Mouse (Mus musculus) liver, embryonic 14 days (tissue): ENCODE results near the gene Hoxc6. TPM values are rescaled to one million over a fixed set of nuclear protein-coding genes. Genes with fewer than 3 reads are reported as not detected.

Experiments used
- polyA plus RNA-seq: library from polyadenylated mRNA; depleted of rRNA; stranded (reverse); fragments of >200 nt; gene quantifications from 2 replicates; pipeline ENCODE4 v1.2.3, GENCODE M21; 2012; rRNA removed

Hoxc6 gene
- 0.09 and 0.34 TPM in 2 replicates for polyA plus RNA-seq

GRCm38 (mm10) chr15:102997939-102998355 is at the start of gene Hoxc6:
Hoxc6 (plus strand) TSS chr15:102998257.

GRCm38 (mm10) chr15:102954192-102955006 is 43.7 kb upstream of the Hoxc6 start, which contains the start of gene Hoxc11:
Hoxc11 (plus strand) TSS chr15:102954427.

GRCm38 (mm10) chr15:102966776-102967311 is 31.2 kb upstream of the Hoxc6 start, which contains the start of gene Hoxc10:
Hoxc10 (plus strand) TSS chr15:102966796.

GRCm38 (mm10) chr15:102967312-102967510 is 30.8 kb upstream of the Hoxc6 start, which contains the start of gene Hoxc5:
Hoxc5 (plus strand) TSS chr15:102967443.

GRCm38 (mm10) chr15:102976171-102976570 is 21.9 kb upstream of the Hoxc6 start, which contains the start of gene Hoxc9:
Hoxc9 (plus strand) TSS chr15:102976439.

GRCm38 (mm10) chr15:102990461-102991397 is 7.3 kb upstream of the Hoxc6 start, which contains the start of gene Hoxc8:
Hoxc8 (plus strand) TSS chr15:102990607.

GRCm38 (mm10) chr15:103018636-103019035 is 20.6 kb downstream of the Hoxc6 start, which contains the start of gene Hoxc4:
Hoxc4 (plus strand) TSS chr15:103018934.

Other genes with a start within 250 kb of the Hoxc6 start
- gene Hoxc13, start 77.2 kb upstream of the Hoxc6 start, polyA plus RNA-seq = not detected in 2 replicates
- not detected in 2 replicates for gene Hoxc12, start 61.5 kb upstream of the Hoxc6 start, polyA plus RNA-seq
- gene Hoxc11, start 43.8 kb upstream of the Hoxc6 start, polyA plus RNA-seq = not detected in 2 replicates
- gene Hoxc10, start 31.5 kb upstream of the Hoxc6 start, polyA plus RNA-seq = 0.09 TPM in 1 of 2 replicates, not detected in the other
- 0.03 and 0.19 TPM in 2 replicates for gene Hoxc5, start 30.8 kb upstream of the Hoxc6 start, polyA plus RNA-seq
- gene Hoxc9, start 21.8 kb upstream of the Hoxc6 start, polyA plus RNA-seq = 0.07 TPM in 1 of 2 replicates, not detected in the other
- gene Hoxc8, start 7.7 kb upstream of the Hoxc6 start, polyA plus RNA-seq = 0.01 and 0.17 TPM in 2 replicates
- gene Hoxc4, start 20.7 kb downstream of the Hoxc6 start, polyA plus RNA-seq = 0.07 and 0.25 TPM in 2 replicates
- gene Smug1, start 168.8 kb downstream of the Hoxc6 start, polyA plus RNA-seq = 3.5 and 4.1 TPM in 2 replicates
- 34.7 and 40.8 TPM in 2 replicates for gene Cbx5, start 241.6 kb downstream of the Hoxc6 start, polyA plus RNA-seq
- gene Hnrnpa1, start 242.2 kb downstream of the Hoxc6 start, polyA plus RNA-seq = 633 and 636 TPM in 2 replicates